Mouse (Mus musculus) megakaryocyte-erythroid progenitor cell, adult 5-6 weeks (primary cell): ENCODE measurements around the gene Ptprd. TPM values are rescaled to one million over a fixed set of nuclear protein-coding genes. Genes with fewer than 3 reads are reported as not detected.

Experiments used
- ATAC-seq: replicated peaks from 2 replicates; pipeline ENCODE4 v1.8.0; 2016; ENCODE audit warnings: mild to moderate bottlenecking, inconsistent platforms; ENCODE audit not compliant: severe bottlenecking, poor library complexity, low FRiP score, low TSS enrichment
- total RNA-seq, 2 experiments: library from RNA; stranded (forward) in 1 of 2; stranded (reverse) in 1 of 2; fragments of 200-1000, 215-1000 nt in 1 of 2; fragments of >200 nt in 1 of 2; fragmentation: Nextera tagmentation in 1 of 2; gene quantifications; 2 replicates each; pipeline ENCODE4 v1.2.3; 2014 to 2017

Gene Ptprd
- total RNA-seq, 2 experiments from 2014 or later: not detected

DNA sequence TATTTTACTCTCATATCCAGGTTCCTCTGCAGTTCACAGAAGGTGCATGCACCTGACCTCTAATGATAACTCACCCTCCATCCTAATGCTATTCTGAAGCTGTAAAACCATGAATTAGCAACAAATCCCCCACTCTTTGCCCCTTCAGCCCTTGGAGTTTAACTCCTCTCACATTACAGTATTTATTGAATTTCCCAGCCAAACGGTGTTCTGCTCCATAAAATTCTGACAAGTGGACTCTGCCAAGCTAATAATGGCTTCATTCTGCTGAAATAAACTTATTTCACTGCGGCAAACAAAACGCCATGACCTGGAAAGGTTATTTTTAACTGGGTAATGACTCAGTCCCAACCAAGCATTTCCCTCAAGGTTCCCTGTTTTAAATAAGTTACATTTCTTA is 1842.7 kb downstream of the Ptprd start:
- no peak for ATAC-seq

DNA sequence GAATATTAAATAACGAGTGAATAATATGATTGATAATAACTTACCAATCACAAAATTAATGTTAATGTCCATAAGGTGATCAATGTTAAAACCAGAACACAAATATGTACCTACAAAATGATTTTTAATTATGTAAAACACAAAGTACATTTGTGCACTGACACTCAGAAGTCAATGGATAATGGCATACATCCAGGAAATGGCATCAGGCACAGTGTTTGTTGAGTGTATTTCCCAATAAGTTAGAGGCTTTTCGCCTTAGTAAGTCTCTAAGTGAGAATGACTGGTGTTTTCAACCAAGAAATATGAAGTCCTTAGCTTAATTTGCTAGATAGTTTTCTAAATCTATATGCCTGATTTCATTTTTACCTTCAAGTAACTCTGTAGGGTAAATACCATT is 1843.5 kb downstream of the Ptprd start:
- ATAC-seq: no peak

DNA sequence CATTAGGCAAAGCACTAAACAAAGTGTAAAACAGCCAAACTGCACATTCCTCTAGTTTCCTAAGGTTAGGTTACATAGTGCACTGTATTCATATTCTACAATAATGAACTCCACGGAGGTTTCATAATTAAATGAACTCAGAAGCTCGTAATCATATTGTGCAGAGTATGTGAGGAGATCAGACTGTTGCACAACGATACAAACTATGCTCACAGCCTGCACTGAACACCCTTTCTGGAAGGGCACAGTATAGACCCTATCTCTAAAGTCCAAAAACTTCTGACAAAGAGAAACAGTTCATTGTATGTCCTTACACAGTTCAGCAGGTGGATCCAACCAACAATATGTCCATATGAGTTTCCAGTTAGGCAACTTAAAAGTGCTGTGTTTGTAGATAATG is 1844.5 kb downstream of the Ptprd start:
- ATAC-seq: no peak

DNA sequence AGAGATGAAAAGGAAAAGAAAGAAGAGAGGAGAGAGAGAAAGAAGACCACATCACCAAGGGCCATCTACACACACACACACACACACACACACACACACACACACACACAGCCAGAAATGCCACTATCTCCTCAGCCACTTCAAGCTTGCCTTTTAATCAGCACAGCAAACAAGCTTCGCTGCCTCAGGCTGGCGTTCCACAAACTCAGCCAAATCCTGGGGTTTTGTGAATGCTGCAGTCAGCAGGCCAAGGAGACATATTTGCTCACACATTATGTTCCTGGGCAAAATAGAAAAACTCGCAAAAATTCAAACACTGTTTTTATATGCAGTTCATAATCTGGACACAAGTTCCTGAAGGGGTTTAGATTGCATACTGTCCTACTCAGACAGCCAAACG is 1845.9 kb downstream of the Ptprd start:
- ATAC-seq: no peak

DNA sequence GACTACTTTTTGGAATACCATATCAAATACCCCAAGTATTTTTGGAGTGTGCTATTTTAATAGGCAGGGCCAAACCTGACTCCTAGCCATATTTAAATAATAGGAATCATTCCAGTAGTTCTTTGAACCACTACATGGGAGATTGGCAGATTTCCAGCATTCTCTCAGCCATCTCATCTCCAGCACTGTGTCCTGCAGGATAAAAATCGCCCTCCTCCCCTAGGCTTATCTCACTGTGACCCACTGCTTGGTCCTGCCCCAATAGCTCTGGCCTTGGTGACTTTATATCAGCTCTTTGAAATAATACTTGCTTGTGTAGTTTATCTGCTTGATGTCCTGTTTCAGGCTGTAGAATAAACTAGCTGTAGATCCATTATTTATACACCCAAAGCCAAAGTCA is 1850.2 kb downstream of the Ptprd start:
- ATAC-seq: no peak

DNA sequence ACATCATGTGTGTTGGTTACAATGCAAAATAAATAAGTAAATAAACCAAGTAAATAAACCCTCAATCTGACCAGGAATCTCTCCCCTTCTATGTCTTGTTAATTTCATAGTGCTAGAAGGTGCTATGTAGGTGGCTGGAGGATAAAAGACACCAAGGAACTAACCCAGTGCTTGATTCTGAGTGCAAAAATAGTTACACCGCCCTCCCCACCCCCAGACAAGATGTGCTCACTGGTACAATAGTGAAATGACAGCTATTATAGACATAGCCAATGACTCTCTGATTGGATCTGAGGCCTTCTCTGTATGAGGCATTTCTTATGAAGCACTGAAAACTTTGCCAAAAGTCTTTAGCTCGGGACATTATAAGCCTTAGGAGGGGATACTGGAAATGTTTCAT is 1857.6 kb downstream of the Ptprd start:
- ATAC-seq: no peak

DNA sequence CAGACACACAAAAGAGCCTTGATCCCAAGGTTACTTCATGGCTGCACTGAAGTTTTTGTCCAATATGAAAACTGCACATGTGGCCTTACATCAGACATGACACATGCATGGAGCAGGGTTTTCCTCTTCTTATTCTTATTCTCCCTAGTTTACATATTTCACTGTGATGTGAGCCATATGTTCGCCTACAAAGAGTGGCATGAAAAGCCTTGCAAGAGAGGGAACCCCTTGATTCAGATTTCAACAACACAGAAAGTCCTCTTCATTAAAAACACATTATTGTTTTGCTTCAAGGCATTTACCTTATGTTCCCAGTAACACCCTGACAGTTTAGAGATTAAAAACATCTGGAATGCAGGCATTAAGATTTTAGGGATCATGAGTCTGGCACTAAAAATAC is 1859.3 kb downstream of the Ptprd start:
- ATAC-seq: no peak

DNA sequence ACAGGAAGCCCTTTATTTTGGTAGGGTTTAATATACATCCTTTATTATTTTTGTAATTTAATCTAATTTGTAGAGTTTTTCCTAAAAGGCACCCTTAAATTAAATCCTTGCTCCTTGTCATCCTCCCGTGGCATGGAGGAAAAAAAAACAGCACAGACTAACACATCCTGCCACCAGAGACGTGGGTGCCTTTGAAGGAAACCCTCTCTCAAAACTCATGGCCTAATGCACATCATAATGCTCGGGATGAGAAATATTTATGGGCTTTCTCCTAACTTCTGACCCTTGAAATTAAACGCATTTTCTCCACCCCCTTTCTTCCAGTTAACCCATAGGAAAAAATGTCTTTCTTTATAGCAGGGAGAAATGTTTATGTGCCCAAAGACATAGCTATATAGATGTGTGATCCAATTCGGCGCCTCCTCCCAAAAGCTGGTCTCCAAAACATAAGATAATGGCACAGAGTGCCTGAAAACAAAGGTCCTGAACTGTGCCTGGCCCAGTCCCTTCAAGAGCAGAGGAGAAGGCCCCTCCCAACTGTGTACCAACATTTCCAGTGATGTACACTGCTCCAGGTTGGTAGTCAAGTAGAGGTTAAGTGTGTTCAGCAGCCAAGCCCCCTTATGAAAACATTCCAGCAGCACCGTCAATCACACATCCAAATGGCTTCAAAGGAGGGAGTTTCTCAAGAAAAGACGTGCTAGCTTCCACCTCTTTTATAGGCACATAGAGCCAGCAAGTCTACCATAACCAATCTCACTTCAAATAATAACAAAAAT is 1860.4 kb downstream of the Ptprd start:
- no peak for ATAC-seq

DNA sequence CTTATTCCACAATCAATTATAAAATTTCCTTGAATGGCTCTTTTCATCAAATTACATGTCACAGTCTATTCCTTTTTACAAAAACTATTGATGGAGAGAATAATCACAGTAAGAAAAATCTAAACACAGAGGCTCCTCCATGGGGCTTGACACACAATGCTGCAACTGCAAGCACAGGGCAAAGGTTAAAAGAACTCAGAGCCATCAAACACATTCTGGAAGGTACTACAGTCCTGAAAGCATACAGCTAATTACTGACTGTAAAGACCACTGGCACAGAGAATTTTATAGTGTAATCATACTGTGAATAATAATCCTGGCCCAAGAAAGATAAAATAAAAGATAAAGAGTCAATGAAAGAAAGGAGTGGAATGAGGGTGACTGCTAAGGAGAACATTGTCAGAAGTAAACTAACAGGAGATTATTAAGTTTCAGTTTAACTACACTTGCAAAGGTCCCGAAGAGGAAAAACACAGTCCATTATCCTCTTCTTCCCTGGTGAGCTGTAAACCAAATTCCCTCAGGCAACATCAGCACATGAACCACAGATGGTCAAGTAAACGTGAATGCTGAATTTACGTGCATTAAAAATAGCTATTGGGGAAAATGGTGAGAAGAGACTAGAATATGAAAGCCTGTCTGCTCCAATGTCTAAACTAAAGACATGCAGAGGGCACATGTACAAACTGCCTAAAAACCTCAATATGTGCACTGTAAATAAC is 1861.4 kb downstream of the Ptprd start:
- no peak for ATAC-seq

DNA sequence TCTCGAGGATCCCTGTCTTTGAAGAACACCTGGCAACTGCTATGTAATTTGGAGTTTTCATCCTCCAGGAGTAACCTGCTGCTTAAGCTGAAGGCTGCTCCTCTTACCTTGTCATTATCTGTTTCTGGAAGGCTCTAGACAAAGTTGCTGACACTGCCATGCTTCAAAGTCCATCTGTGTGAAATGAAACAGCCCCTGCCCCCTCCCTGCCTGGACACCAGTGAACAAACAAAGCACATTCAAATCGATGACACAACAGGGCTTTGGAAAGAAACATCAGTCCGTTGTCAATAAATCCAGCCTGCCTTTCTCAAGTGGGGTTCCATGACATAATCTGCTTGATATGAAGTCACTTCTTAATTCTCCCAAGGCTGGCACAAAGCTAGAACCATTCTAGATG is 1867.7 kb downstream of the Ptprd start:
- ATAC-seq: no peak

DNA sequence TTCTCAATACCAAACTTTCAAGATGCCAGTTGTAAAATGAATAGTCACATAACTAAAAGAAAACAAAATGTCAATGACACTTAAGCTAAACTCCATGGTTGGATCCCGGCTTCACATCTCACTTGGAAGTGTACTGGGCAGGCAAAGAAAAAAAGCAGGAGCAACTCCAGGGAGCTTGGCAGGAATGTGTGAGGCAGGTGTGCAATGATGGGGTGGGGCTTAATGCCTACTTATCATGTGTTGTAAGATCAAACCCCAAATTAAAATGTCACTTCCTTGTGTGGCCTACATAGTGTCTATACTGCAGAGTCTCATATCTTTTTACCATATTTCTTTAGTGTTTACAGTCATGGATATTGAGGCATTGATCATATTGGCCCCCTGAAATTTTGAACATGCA is 1873.8 kb downstream of the Ptprd start:
- no peak for ATAC-seq

DNA sequence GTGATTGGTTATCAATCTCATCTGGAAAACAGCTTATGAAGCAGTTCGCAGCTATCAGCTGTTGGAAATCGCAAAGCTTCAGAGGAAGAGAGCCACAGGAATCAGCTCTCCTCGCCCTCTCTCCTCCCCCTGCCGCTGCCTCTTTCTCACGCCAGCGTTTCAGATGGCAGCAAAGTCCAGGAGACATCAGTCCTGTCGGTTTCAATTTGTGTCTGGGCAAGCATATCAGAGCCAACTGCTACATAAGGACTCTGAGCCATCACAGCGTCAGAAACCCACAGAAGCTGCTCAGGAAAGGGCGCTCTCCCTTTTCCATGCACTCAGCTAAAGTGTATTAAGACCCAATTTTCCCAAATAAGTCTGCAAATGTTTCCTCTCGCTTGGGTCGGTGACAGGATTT is 1884.4 kb downstream of the Ptprd start:
- ATAC-seq: no peak

DNA sequence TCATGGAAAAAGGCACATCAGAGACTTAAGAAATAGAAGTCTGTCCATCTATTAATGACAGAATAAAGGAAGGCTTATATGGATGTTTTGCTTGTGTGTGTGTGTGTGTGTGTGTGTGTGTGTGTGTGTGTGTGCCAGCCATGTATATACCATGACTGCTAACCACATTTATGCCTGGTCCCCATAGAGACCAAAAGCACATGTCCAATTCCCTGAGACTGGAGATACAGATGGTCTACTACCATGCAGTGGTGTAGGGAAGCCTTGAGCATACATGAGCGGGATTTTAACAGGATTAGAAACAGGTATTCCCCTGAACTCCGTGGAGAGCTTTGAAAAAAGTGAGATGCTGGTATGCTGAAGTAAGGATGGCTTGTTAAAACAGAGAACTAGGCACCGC is 1886.1 kb downstream of the Ptprd start:
- no peak for ATAC-seq

DNA sequence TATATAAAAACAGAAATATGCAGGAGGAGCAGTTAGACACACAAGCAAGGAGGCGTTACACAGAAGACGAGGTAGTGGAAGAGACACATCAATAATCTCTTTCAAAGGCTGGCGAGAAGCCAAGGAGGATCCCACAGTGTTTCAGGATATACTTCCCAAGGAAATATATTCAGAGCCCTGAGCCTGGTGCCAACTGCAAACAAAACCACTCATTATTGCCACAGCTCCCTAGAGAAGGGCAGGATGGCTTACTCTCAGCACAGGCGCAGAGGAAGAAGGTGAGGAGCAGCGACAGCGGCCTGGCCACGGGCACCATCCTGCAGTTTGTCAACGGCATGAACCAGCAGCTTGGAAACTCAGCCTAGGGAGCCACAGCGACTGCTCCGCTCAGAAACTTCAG is 1886.8 kb downstream of the Ptprd start:
- no peak for ATAC-seq

DNA sequence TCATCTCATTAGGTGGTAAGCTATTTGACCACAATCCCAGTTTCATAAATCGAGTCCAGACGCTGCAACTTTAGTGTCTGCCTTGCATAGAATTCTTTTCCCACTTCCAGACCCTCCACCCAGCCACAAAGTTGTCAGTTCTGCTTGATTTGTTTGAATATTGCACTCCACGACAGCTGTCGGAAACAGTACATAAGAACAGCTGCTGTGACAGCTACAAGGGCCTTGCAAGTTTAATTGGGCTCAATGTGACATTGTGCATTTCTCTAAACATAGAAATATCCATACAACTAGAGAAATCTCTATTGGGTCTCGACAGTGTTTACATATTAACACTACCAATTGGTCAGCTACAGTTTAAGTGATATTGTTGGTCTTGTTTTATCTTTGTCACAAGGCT is 1887.3 kb downstream of the Ptprd start:
- ATAC-seq: no peak

DNA sequence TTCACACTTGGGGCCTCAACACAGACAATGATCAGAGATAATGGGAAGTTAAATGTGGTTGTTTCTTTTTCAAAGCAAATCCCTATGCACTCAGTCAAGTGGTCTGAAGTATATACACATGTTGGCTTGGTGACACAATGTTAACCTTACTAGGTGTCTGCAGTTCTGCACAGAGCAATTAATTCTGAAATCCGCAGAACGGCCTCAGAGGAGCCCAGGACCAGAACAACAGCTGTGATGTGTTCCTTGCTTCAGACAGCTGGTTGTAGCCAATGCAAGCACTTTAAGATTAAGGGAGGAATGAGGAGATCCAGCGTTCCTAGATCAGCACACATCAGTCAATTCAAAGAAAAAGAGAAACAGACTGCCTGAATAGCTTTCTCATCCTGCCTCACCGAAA is 1891.9 kb downstream of the Ptprd start:
- no peak for ATAC-seq

DNA sequence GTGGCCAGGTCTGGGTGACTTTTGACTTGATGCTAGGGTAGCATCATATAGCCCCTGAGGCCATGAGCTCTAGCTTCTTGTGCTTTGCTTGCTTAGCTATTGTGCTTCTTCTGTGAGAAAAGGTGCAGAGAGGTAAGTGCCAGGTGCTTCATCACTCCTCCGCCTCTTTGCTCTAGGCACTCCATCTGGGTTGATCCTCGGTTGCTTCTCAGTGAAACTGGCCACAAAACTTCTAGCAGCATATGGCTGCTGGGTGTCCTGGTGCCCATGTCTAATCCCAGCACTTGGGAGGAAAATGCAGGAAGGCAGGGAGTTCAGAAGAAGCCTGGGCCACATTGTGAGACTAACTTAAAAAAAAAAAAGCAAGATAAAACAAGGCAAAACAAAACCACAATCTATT is 1895.8 kb downstream of the Ptprd start:
- ATAC-seq: no peak

DNA sequence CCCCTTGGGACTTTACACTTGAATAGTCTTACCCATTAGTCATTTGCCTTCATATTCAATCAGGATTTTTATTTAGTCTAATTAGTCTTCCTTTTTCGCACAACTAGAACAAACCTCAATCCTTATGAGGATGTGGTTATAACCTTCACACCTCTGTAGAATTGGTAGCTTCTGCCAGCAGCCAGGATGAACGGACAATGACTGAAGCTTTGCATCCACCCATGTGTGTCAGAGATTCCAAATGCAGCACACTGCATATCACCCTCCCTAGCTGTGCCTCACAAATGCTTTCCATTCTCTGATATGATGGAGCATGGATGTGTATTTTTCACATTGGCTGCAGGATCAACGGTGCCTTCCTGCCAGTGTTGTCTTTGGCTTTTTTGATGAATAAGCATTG is 1898.0 kb downstream of the Ptprd start:
- no peak for ATAC-seq

DNA sequence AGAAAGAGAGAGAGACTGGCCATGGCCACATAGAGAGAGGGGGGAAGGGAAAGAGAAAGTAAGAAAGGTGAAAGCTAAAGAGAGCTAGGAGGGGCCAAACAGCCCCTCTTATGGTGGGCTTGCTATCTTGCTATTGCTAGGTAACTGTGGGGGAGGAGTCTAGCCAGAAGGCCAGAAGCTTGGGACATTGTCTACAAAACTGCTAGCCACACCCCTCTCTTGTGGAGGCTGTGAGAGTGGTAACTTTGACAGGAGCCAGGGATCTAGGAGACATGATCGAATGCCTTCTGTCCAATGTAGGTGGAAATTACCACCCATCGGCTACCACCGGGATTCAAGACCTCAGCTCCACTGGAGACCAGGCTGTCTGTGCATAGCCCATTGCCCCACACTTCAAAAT is 1899.2 kb downstream of the Ptprd start:
- no peak for ATAC-seq

DNA sequence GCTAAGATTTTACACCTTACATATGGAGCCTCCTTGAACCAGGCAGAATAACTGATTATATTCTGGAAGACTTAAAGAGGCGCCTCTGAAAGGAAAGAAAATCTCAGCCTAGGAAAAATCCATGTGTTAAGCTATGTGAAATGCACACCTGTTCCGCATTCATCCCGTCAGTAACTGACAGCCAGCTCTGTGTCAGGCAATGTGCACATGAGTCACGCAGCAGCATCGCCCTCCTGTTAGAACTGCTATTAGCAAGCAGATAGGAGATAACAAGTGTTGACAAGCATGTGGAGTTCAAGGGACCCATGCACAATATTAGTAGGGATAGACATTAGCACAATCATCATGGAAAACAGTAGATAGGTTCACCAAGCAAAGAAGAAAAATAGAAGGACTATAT is 1905.8 kb downstream of the Ptprd start:
- no peak for ATAC-seq

DNA sequence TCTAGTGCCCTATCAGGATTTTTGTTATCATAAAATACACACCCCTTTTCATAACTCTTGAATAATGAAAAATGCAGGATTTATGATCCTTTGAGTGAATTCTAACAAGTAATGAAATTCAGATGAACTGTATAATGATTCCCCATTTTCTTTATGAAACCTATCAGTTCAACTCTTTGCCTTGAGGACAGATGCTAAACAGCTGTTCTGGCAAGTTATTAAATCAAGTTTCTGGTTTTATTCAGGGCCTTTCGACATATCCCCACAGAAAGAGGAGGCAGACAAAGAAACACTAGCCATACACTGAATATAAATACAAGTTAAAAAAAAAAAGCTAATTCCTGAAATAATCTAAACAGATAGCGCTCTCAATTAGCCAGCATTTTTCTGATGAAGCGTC is 1914.4 kb downstream of the Ptprd start:
- ATAC-seq: no peak
